Mouse (Mus musculus): ENCODE results near the gene Inafm2.

The Inafm2 gene

GRCm38 (mm10) chr2:118745232-118745884 is at the start of gene Inafm2:
TSS of gene Inafm2 (plus strand) at chr2:118745758.
- in situ Hi-C loops (cut with MboI, MseI): no loop called here

GRCm38 (mm10) chr2:118696451-118697308 is 48.9 kb upstream of the Inafm2 start:
- in situ Hi-C loops (cut with MboI, MseI): no loop called here

GRCm38 (mm10) chr2:118697311-118697877 is 48.2 kb upstream of the Inafm2 start:
- in situ Hi-C loops (cut with MboI, MseI): no loop called here

- in situ Hi-C loops (cut with MboI, MseI): no loop called here
Observed at GRCm38 (mm10) chr2:118697955-118698354, 47.6 kb upstream of the Inafm2 start.

DNA sequence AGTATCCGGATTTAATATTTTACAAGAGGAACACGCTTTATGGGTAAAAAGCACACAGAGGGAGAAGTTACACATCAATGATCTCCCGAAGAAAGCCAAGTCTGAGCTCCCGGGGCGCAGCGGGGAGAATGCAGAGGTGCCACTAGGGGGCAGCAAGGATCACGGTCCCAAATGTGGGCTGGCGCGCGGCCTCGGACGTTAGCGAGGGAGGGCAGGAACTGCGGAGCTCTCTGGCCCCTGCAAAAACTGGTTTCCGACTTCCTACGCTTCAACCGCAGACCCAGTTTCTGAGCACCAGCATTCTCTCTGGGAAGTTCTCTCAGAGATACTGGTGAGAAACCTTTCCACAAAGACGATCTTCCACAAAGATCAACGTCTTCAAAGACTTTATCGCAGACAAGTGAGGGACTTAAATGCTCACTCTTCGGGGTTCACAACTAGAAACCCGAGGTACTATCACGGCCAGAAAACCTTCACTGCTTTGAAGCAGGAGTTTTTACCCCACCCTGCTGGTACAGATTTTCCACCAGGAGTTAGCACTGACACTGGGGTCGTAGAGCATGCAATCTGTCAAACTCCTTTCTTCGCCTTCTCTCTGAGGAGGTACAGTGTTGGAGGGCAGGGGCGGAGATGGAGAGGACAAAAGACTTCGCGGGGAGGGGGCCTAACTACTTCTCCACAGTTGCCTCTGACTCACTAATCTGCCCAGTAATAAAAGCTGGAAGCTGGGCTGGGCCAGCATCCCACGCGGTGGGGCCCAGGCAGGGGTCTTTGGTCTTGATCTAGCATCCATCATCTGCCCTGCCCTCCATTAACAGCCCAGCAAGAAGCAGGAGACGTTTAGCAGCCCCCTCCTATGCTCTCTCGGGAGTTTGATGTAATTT is 45.1 kb upstream of the Inafm2 start:
- in situ Hi-C loops (cut with MboI, MseI): no loop called here

DNA sequence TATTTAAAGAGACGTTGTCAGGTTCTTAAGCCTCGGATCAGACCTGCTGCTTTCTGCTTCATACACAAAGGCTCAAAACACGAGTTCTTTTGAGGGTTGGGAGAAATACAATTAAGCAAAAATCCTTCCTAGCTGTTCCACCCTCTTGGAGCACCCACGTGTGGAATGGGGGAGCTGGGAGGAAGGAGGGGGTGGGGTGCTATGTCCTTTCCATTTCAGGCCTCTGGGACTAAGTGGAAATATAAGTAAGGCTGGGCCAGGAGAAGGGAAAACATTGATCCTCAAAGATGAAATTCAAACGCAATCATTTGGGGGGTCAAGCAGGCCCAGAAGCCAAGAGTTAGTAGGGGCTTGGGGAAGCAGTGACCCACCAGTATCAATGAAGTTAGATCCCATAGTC is 44.4 kb upstream of the Inafm2 start:
- in situ Hi-C loops (cut with MboI, MseI): no loop called here

- in situ Hi-C loops (cut with MboI, MseI): no loop called here
Observed at GRCm38 (mm10) chr2:118701971-118702882, 43.3 kb upstream of the Inafm2 start.

DNA sequence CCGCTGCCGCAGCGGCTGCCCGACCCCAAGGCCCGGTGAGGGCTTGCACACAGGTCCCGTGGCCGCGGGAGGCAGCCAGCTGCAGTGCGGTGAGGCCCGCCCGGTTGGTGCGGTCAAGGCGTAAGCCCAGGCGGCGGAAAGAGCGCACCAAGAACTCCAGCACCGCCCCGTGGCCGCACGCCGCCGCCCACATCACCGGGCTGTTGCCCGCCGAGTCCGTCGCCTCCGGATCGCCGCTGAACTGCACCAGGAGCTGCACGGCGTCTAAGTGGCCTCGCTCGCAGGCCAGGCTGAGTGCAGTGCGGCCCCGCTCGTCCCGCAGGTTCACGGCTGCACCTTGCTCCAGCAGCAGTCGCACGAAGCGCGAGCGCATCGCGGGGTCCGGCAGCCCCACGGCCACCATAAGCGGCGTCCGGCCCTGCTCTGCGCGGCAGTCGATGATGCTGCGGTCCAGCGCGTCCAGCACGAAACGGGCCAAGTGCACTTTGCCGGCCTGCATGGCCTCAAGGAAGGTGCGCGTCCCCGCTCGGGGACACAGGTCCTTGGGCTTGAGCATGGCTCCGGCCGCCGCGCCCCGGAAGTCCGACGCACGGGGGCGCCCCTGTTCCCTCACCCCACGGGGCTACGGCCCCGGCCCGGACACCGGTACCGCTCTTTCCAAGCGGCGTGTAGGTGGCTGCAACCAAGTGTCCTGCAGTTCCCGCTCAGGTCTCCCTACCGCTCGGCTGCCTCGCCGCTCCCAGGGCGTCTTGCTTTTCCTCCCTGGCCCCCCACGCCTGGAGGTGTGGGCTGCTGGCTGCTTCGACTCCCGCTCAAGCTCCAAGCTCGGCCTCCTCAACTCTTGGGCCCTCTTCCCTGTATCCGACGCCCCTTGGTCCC is 42.4 kb upstream of the Inafm2 start:
- in situ Hi-C loops (cut with MboI, MseI): no loop called here

- in situ Hi-C loops (cut with MboI, MseI): no loop called here
Observed at GRCm38 (mm10) chr2:118703913-118704730, 41.4 kb upstream of the Inafm2 start, which contains the start of gene Ankrd63. TSS of gene Ankrd63 (minus strand) at chr2:118703963.

GRCm38 (mm10) chr2:118706436-118706835 is 39.1 kb upstream of the Inafm2 start:
- in situ Hi-C loops (cut with MboI, MseI): no loop called here

- in situ Hi-C loops (cut with MboI, MseI): no loop called here
Observed at GRCm38 (mm10) chr2:118708472-118708871, 37.1 kb upstream of the Inafm2 start.

- in situ Hi-C loops (cut with MboI, MseI): no loop called here
Observed at GRCm38 (mm10) chr2:118709655-118710221, 35.8 kb upstream of the Inafm2 start.

DNA sequence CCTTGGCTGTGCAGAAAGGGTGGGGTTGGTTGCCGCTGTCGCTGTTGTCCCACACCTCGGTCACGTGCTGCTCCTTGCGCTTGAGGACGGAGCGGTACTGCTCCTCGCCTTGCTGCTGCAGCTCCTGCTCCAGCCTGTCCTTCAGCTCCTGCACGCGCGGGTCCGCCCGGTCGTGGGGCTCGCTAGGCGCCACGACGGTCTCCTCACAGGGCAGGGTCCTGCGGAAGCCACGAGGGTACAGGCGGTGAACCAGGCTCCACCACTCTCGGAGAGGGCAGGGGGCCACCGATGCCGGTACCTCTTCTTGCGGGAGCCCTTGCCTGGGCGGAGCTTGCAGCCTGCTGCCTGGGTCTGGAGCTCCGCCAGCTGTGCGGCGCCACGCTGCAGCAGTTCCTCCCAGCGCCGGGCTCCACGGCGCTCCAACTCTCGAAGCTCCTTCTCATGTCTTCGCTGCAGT is 34.5 kb upstream of the Inafm2 start:
- in situ Hi-C loops (cut with MboI, MseI): no loop called here

- in situ Hi-C loops (cut with MboI, MseI): no loop called here
Observed at GRCm38 (mm10) chr2:118713631-118714030, 31.9 kb upstream of the Inafm2 start.

GRCm38 (mm10) chr2:118714230-118714629 is 31.3 kb upstream of the Inafm2 start:
- in situ Hi-C loops (cut with MboI, MseI): no loop called here

GRCm38 (mm10) chr2:118716677-118717076 is 28.9 kb upstream of the Inafm2 start:
- in situ Hi-C loops (cut with MboI, MseI): no loop called here

- in situ Hi-C loops (cut with MboI, MseI): no loop called here
Observed at GRCm38 (mm10) chr2:118723693-118724486, 21.7 kb upstream of the Inafm2 start.

All from T-helper 1 cell (primary cell).